Mouse (Mus musculus) colon, adult 2 months (tissue): ENCODE data around the gene Ttc8. TPM values are rescaled to one million over a fixed set of nuclear protein-coding genes. Genes with fewer than 3 reads are reported as not detected.

Experiments
- polyA plus RNA-seq: library from polyadenylated mRNA; depleted of rRNA; stranded (reverse); fragments of >200 nt; gene quantifications from 2 replicates; pipeline ENCODE4 v1.2.3, GENCODE M21; 2012; rRNA removed

The Ttc8 gene
- 4.2 and 4.7 TPM in 2 replicates for polyA plus RNA-seq

DNA sequence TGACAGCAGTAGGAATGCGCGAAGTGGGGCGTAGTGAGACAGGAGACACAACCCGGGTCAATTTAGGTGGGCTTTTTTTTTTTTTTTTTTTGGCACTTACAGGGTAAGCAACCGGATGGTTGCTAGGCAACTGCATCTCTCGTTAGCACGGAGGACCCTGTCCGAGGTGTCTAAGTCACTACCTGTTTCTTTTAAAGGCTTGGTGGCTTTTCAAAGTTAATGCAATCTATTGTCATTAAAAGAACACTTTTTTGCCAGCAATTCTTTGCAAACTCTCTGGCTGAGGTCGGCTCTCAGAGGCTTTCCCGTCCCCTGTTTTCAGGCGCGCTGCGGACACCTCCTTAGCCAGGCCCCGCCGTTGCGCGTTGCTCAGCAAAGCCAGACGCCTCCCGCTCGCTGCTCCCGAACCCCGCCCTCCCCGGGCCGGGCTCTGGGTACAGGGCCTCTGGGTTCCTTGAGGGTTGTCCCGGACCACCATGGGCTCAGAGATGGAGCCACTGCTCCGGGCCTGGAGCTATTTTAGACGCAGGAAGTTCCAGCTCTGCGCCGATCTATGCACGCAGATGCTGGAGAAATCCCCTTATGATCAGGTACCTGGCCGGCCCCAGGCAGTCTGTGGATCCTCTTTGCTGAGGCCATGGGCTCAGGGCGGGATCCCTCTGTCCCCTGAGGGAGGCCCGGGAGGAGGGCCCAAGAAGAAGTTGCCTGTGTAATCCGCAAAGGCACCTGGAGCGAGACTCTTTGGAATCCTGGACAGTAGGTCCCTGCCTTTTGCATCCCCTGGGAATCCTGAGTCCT is at the start of gene Ttc8:
Gene Ttc8 (plus strand): TSS at position 381 of the 798 bp plus-strand sequence.

DNA sequence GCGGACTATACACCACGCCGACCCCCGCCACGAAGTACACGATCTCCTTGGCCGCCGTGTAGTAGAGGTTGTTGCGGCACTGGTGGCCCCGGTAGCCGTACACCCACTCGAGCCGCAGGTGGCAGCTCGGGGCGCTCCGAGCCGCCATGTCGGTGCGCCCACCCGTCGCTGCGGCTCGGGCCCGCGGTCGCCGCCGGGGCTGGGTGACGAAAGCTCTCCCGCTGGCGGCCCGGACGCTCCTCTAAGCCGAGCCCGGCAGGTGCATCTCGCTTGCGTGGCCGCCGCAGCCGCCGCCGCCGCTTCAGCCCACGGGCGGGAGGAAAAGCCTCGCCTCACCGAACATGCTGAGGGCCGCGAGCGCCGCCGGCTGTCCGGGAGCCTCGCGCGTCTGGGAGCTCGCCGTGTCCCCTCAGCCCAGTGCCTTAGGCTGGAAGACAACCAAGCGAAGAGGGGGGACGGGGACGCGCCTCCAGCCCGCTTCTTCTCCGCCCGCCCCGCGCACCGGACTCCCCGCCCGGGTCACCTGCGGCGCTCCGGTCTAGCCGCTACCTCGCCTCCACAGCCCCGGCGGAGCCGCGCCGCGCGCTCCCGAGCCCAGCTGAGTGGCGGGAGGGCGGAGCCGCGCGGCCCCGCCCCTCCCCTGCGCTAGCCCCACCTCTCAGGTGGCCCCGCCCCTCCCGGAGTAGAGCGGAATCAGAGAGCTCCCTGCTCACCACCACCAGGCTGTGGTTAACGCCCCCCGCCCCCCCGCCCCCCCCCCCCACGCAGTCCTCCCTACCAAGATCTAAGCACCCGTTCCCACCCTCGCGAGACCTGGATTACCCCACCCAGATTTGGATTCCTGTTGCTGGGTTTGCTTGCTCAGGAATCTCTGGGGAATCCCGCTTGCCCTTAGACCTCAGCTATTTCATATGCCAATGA is 19.2 kb upstream of the Ttc8 start, which contains the start of gene Eml5:
Gene Eml5 (minus strand): TSS at position 604 of the 921 bp plus-strand sequence.

Other genes with a start within 250 kb of the Ttc8 start
- gene Ptpn21, start 183.2 kb upstream of the Ttc8 start, polyA plus RNA-seq = 12.3 and 14.9 TPM in 2 replicates
- gene Zc3h14, start 173.6 kb upstream of the Ttc8 start, polyA plus RNA-seq = 21.9 and 29.8 TPM in 2 replicates
- 0.43 and 1.2 TPM in 2 replicates for gene Eml5, start 19.1 kb upstream of the Ttc8 start, polyA plus RNA-seq